Mouse (Mus musculus): ENCODE measurements around the gene Ipo13. TPM values are rescaled to one million over a fixed set of nuclear protein-coding genes. Genes with fewer than 3 reads are reported as not detected.

Ipo13 gene
- polyA plus RNA-seq (2016; fragmentation: Nextera tagmentation; extraction: Ambion mirVana) = 70.8 and 71.4 TPM in 2 replicates

GRCm38 (mm10) chr4:117914591-117915442 is at the start of gene Ipo13:
Ipo13 (minus strand) TSS chr4:117914999.
- peak; percentile 97 for ATAC-seq (ENCODE audit: low FRiP score)
- Histone ChIP-seq H3K4me3 (replicated peaks) (peak within 1 kb of the TSS; percentile 78), H3K9me3 (no peaks in the 10 kb centered on the region), H3K4me1 (peaks cover 47% of the 10 kb centered on the region), H3K9ac (peak within 1 kb of the TSS; percentile 89), H3K36me3 (replicated peaks) (peaks cover 24% of the 10 kb centered on the region), H3K27me3 (no peaks in the 10 kb centered on the region), H3K27ac (peak within 1 kb of the TSS; percentile 79), H3K4me2 (peak within 1 kb of the TSS; percentile 100)
- under 1% methylated on average over 61 of the region's 61 CpGs for WGBS

GRCm38 (mm10) chr4:117957492-117957891 is 42.7 kb upstream of the Ipo13 start:
- H3K9me3 ChIP-seq = 0 out of 2 replicates have a peak, but pooled peaks cover under 1% of the 10 kb centered on the region
- no peak overlapping the region for H3K27ac ChIP-seq
- H3K36me3 ChIP-seq (replicated peaks) = peaks cover 23% of the 10 kb centered on the region
- H3K4me2 ChIP-seq = no peak overlapping the region
- peaks cover 5% of the 10 kb centered on the region; the same call in 1 of the 2 replicates for H3K4me1 ChIP-seq
- ATAC-seq (ENCODE audit: low FRiP score) = no peak
- H3K9ac ChIP-seq = no peak overlapping the region
- H3K4me3 ChIP-seq (replicated peaks) = no peak overlapping the region
- no peaks in the 10 kb centered on the region for H3K27me3 ChIP-seq
- WGBS = 66% methylated on average over 4 of the region's 4 CpGs

GRCm38 (mm10) chr4:117947493-117947892 is 32.7 kb upstream of the Ipo13 start:
- peaks cover 12% of the 10 kb centered on the region for H3K36me3 ChIP-seq (replicated peaks)
- 82% methylated on average over 7 of the region's 7 CpGs for WGBS
- peaks cover 11% of the 10 kb centered on the region; the same call in 1 of the 2 replicates for H3K4me1 ChIP-seq
- no peaks in the 10 kb centered on the region for H3K27me3 ChIP-seq
- no peak overlapping the region for H3K27ac ChIP-seq
- no peak overlapping the region for H3K9ac ChIP-seq
- peaks cover 4% of the 10 kb centered on the region; the same call in 1 of the 2 replicates for H3K9me3 ChIP-seq
- H3K4me2 ChIP-seq = no peak overlapping the region
- ATAC-seq (ENCODE audit: low FRiP score) = no peak
- no peak overlapping the region for H3K4me3 ChIP-seq (replicated peaks)

- Histone ChIP-seq H3K4me3 (replicated peaks) (no peak overlapping the region), H3K9me3 (no peaks in the 10 kb centered on the region), H3K27ac (no peak overlapping the region), H3K9ac (no peak overlapping the region), H3K4me1 (peaks cover 11% of the 10 kb centered on the region; the same call in 1 of the 2 replicates), H3K4me2 (no peak overlapping the region), H3K27me3 (no peaks in the 10 kb centered on the region), H3K36me3 (replicated peaks) (peaks cover 5% of the 10 kb centered on the region; the same call in 1 of the 2 replicates)
- ATAC-seq (ENCODE audit: low FRiP score) = no peak
- 89% methylated on average over 11 of the region's 11 CpGs for WGBS
These were observed 32.0 kb upstream of the Ipo13 start for GRCm38 (mm10) chr4:117946639-117947305.

- no peak for ATAC-seq (ENCODE audit: low FRiP score)
- WGBS = 49% methylated on average over 5 of the region's 5 CpGs
- no peaks in the 10 kb centered on the region for H3K27me3 ChIP-seq
- no peak overlapping the region for H3K4me3 ChIP-seq (replicated peaks)
- H3K36me3 ChIP-seq (replicated peaks) = peaks cover 9% of the 10 kb centered on the region; the same call in 1 of the 2 replicates
- peaks cover 11% of the 10 kb centered on the region; the same call in 1 of the 2 replicates for H3K4me1 ChIP-seq
- no peaks in the 10 kb centered on the region for H3K9me3 ChIP-seq
- no peak overlapping the region for H3K9ac ChIP-seq
- no peak overlapping the region; the same call in 1 of the 2 replicates for H3K27ac ChIP-seq
- no peak overlapping the region for H3K4me2 ChIP-seq
These were observed 28.5 kb upstream of the Ipo13 start for GRCm38 (mm10) chr4:117943317-117943716.

GRCm38 (mm10) chr4:117936964-117937363 is 22.2 kb upstream of the Ipo13 start:
- Histone ChIP-seq H3K4me1 (no peaks in the 10 kb centered on the region), H3K27me3 (no peaks in the 10 kb centered on the region), H3K4me3 (replicated peaks) (no peak overlapping the region), H3K9me3 (no peaks in the 10 kb centered on the region), H3K36me3 (replicated peaks) (peaks cover 13% of the 10 kb centered on the region), H3K27ac (no peak overlapping the region), H3K4me2 (no peak overlapping the region), H3K9ac (no peak overlapping the region)
- no peak for ATAC-seq (ENCODE audit: low FRiP score)
- WGBS = 95% methylated on average over 5 of the region's 5 CpGs

GRCm38 (mm10) chr4:117934081-117934480 is 19.3 kb upstream of the Ipo13 start:
- no peak overlapping the region for H3K4me2 ChIP-seq
- no peak overlapping the region for H3K27ac ChIP-seq
- H3K36me3 ChIP-seq (replicated peaks) = peaks cover 3% of the 10 kb centered on the region
- peaks cover 9% of the 10 kb centered on the region for H3K4me1 ChIP-seq
- 90% methylated on average over 4 of the region's 4 CpGs for WGBS
- no peak overlapping the region for H3K4me3 ChIP-seq (replicated peaks)
- ATAC-seq (ENCODE audit: low FRiP score) = no peak
- H3K9me3 ChIP-seq = no peaks in the 10 kb centered on the region
- H3K27me3 ChIP-seq = peaks cover 19% of the 10 kb centered on the region
- no peak overlapping the region for H3K9ac ChIP-seq

- WGBS = 87% methylated on average over 5 of the region's 5 CpGs
- H3K4me2 ChIP-seq = no peak overlapping the region
- no peak for ATAC-seq (ENCODE audit: low FRiP score)
- no peak overlapping the region for H3K27ac ChIP-seq
- H3K27me3 ChIP-seq = peaks cover 27% of the 10 kb centered on the region
- peaks cover 16% of the 10 kb centered on the region for H3K4me1 ChIP-seq
- no peak overlapping the region for H3K4me3 ChIP-seq (replicated peaks)
- H3K9ac ChIP-seq = no peak overlapping the region
- peaks cover 3% of the 10 kb centered on the region for H3K36me3 ChIP-seq (replicated peaks)
- no peaks in the 10 kb centered on the region for H3K9me3 ChIP-seq
These were observed 18.4 kb upstream of the Ipo13 start for GRCm38 (mm10) chr4:117933248-117933647.

GRCm38 (mm10) chr4:117929391-117929881 is 14.6 kb upstream of the Ipo13 start, which contains the start of gene Artn:
Artn (minus strand) TSS chr4:117929763.
- Histone ChIP-seq H3K4me1 (peaks cover 35% of the 10 kb centered on the region), H3K36me3 (replicated peaks) (peaks cover 3% of the 10 kb centered on the region; the same call in 1 of the 2 replicates), H3K4me3 (replicated peaks) (peak within 1 kb of the TSS; percentile 34), H3K27me3 (peaks cover 65% of the 10 kb centered on the region), H3K9me3 (no peaks in the 10 kb centered on the region), H3K9ac (peak within 1 kb of the TSS; percentile 36; the same call in 1 of the 2 replicates), H3K4me2 (peak within 1 kb of the TSS; percentile 72), H3K27ac (no peak within 1 kb of the TSS)
- ATAC-seq (ENCODE audit: low FRiP score) = peak; percentile 22; the same call in 1 of the 2 replicates
- WGBS = under 1% methylated on average over 33 of the region's 33 CpGs

GRCm38 (mm10) chr4:117928699-117929241 is 14.0 kb upstream of the Ipo13 start:
- Histone ChIP-seq H3K9ac (peak overlapping the region; percentile 36; the same call in 1 of the 2 replicates), H3K27me3 (peaks cover 72% of the 10 kb centered on the region), H3K4me3 (replicated peaks) (peak overlapping the region; percentile 34), H3K27ac (no peak overlapping the region), H3K9me3 (no peaks in the 10 kb centered on the region), H3K4me1 (peaks cover 35% of the 10 kb centered on the region), H3K4me2 (peak overlapping the region; percentile 72), H3K36me3 (replicated peaks) (peaks cover 3% of the 10 kb centered on the region; the same call in 1 of the 2 replicates)
- WGBS = 4% methylated on average over 13 of the region's 13 CpGs
- ATAC-seq (ENCODE audit: low FRiP score) = no peak

GRCm38 (mm10) chr4:117928234-117928633 is 13.4 kb upstream of the Ipo13 start:
- Histone ChIP-seq H3K4me1 (peaks cover 35% of the 10 kb centered on the region), H3K36me3 (replicated peaks) (peaks cover 3% of the 10 kb centered on the region; the same call in 1 of the 2 replicates), H3K27me3 (peaks cover 77% of the 10 kb centered on the region), H3K4me2 (no peak overlapping the region), H3K9me3 (no peaks in the 10 kb centered on the region), H3K27ac (no peak overlapping the region), H3K4me3 (replicated peaks) (no peak overlapping the region), H3K9ac (no peak overlapping the region)
- no peak for ATAC-seq (ENCODE audit: low FRiP score)
- WGBS = 9% methylated on average over 6 of the region's 6 CpGs
